Mouse (Mus musculus): ENCODE results near the gene Meltf.

DNA sequence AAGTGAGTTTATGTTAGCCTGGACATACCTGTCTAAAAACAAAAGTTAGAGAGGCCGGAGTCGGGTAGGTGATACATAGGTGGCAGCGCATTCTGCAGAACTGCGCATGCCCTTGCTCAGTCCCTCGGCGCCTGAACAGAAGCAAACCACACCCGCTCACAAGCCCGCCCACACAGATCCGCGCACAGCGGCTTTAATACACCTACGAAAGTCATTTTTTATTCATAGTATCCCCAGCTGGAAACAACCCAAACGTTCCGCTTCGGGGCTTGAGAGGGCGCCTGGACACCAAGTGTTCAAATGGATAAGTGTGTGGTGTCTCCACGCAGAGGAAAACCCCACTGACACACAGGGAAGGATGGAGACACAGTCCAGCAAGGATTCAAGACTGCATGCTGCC, 52.7 kb downstream of the Meltf start:
- TF ChIP-seq CTCF (IDR thresholded peaks at IDR 0.05; ENCODE audit: extremely low read depth, insufficient read depth, low read length) (no peak), POLR2A (IDR thresholded peaks at IDR 0.05; ENCODE audit: extremely low read depth, insufficient read depth, low read length) (no peak)

All from cortical plate, adult 2 months (tissue).